Mouse (Mus musculus) embryonic fibroblast, embryonic 13.5 days (primary cell): ENCODE measurements around the gene Igsf6. TPM values are rescaled to one million over a fixed set of nuclear protein-coding genes. Genes with fewer than 3 reads are reported as not detected.

Source experiments
- H3K27ac ChIP-seq: 2 replicates; pipeline ENCODE4 v1.5.1; 2012; ENCODE audit warnings: low read length, control low read depth, inconsistent platforms; ENCODE audit not compliant: insufficient read depth
- H3K4me1 ChIP-seq: 2 replicates; pipeline ENCODE4 v1.6.1; 2011; ENCODE audit warnings: low read length; ENCODE audit not compliant: control insufficient read depth, insufficient read depth
- H3K4me3 ChIP-seq: 2 replicates; pipeline ENCODE4 v1.5.1; 2011; ENCODE audit warnings: mild to moderate bottlenecking, control low read depth, low read length; ENCODE audit not compliant: insufficient read depth
- CTCF ChIP-seq: IDR thresholded peaks from 2 replicates; pipeline ENCODE4 v1.5.1; 2011; ENCODE audit warnings: mild to moderate bottlenecking, control low read depth, low read length, moderate library complexity, borderline replicate concordance; ENCODE audit not compliant: insufficient read depth
- POLR2A ChIP-seq: IDR thresholded peaks from 2 replicates; pipeline ENCODE4 v1.6.1; 2011; ENCODE audit warnings: low read depth, mild to moderate bottlenecking, control low read depth, low read length, moderate library complexity
- polyA plus RNA-seq: library from polyadenylated mRNA; stranded (reverse); fragments of >200 nt; gene quantifications from 2 replicates; pipeline ENCODE4 v1.2.4, GENCODE M21; 2011; ENCODE audit warnings: low read depth; ENCODE audit not compliant: missing spikeins, insufficient read length

Gene Igsf6
- polyA plus RNA-seq, 1 experiment, result 0.23 TPM

- H3K27ac ChIP-seq, result no peak overlapping the region
- H3K4me3 ChIP-seq, result no peak overlapping the region
- TF ChIP-seq POLR2A (no peak), CTCF (no peak)
- no peaks in the 10 kb centered on the region for H3K4me1 ChIP-seq
Measured at GRCm38 (mm10) chr7:121064309-121064708, 10.1 kb downstream of the Igsf6 start.

GRCm38 (mm10) chr7:121059477-121060218 lies 14.7 kb downstream of the Igsf6 start:
- TF ChIP-seq CTCF (no peak), POLR2A (no peak)
- Histone ChIP-seq H3K27ac (no peak overlapping the region), H3K4me3 (no peak overlapping the region), H3K4me1 (no peaks in the 10 kb centered on the region)

- TF ChIP-seq POLR2A (no peak), CTCF (no peak)
- Histone ChIP-seq H3K4me1 (peaks cover 7% of the 10 kb centered on the region), H3K4me3 (no peak overlapping the region), H3K27ac (no peak overlapping the region)
Measured at GRCm38 (mm10) chr7:121053071-121053470, 21.3 kb downstream of the Igsf6 start.

- Histone ChIP-seq H3K4me3 (no peak overlapping the region), H3K4me1 (peaks cover 18% of the 10 kb centered on the region), H3K27ac (no peak overlapping the region)
- TF ChIP-seq POLR2A, result no peak
- no peak for TF ChIP-seq CTCF
Measured at GRCm38 (mm10) chr7:121047624-121048023, 26.7 kb downstream of the Igsf6 start.

GRCm38 (mm10) chr7:121045671-121046453 lies 28.5 kb downstream of the Igsf6 start:
- Histone ChIP-seq H3K4me3 (no peak overlapping the region), H3K4me1 (peaks cover 25% of the 10 kb centered on the region), H3K27ac (peak overlapping the region; percentile 75)
- TF ChIP-seq CTCF (no peak), POLR2A (no peak)

- Histone ChIP-seq H3K27ac (no peak overlapping the region), H3K4me1 (peaks cover 23% of the 10 kb centered on the region), H3K4me3 (no peak overlapping the region)
- TF ChIP-seq POLR2A (no peak), CTCF (no peak)
Measured at GRCm38 (mm10) chr7:121044251-121044650, 30.1 kb downstream of the Igsf6 start.

GRCm38 (mm10) chr7:121043510-121043909 lies 30.9 kb downstream of the Igsf6 start:
- Histone ChIP-seq H3K27ac (no peak overlapping the region), H3K4me1 (peaks cover 22% of the 10 kb centered on the region), H3K4me3 (no peak overlapping the region)
- TF ChIP-seq POLR2A (no peak), CTCF (no peak)

GRCm38 (mm10) chr7:121043004-121043403 lies 31.4 kb downstream of the Igsf6 start:
- H3K4me3 ChIP-seq, result no peak overlapping the region
- H3K27ac ChIP-seq, result peak overlapping the region; percentile 53; the same call in 1 of the 2 replicates
- no peak for TF ChIP-seq CTCF
- TF ChIP-seq POLR2A, result no peak
- H3K4me1 ChIP-seq, result peaks cover 21% of the 10 kb centered on the region

GRCm38 (mm10) chr7:121041989-121042388 lies 32.4 kb downstream of the Igsf6 start:
- H3K4me3 ChIP-seq, result no peak overlapping the region
- TF ChIP-seq CTCF, result no peak
- no peak for TF ChIP-seq POLR2A
- peak overlapping the region; percentile 31; the same call in 1 of the 2 replicates for H3K27ac ChIP-seq
- peaks cover 21% of the 10 kb centered on the region for H3K4me1 ChIP-seq

GRCm38 (mm10) chr7:121040595-121040994 lies 33.8 kb downstream of the Igsf6 start:
- TF ChIP-seq POLR2A (no peak), CTCF (no peak)
- Histone ChIP-seq H3K27ac (no peak overlapping the region), H3K4me1 (peaks cover 15% of the 10 kb centered on the region), H3K4me3 (no peak overlapping the region)
